Mouse (Mus musculus): ENCODE measurements around the gene Kars. TPM values are rescaled to one million over a fixed set of nuclear protein-coding genes. Genes with fewer than 3 reads are reported as not detected.

Kars gene
- total RNA-seq, 4 experiments from 2014 or later = 106 to 113 (median 110) TPM

DNA sequence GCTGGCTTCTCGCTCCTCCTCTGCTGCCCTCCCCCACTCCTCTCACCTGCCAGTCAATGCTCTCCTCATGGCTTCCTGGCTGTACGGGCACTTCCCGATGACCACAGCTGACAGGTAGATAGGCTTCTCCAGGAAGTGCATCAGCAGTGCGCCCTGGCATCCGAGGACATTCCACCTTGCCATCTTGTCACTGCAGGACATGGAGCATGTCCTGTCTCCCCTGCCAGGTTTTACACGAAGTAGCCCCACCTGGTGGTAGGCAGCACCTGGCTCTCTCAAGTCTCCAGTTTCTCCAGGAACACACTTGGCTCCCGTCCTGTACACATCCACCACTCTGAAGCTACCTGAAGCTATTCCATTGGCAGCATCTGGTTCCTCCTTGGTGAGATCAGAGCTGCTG lies 29.0 kb downstream of the Kars start:
- no peak for DNase-seq (ENCODE audit: low spot score)

DNA sequence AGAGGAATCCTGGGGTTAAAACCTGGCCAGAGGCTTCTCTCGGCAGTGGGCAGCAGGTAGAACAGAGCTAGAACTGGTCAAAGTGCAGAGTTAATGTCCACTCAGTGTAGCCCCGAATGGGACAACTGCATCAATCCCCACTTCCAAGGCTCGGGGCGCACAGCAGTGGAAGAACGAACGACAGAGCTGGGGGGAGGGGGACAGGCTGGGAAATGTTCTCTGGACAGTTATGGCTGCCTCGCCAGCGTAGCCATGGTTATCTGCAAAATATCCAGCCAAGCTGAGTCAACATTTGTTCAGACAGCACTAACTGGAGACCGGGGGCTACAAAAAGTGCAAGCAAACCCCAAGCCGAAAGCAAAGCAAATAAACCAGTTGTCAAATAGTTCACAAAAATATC lies 33.0 kb downstream of the Kars start:
- DNase-seq (ENCODE audit: low spot score) = no peak

DNA sequence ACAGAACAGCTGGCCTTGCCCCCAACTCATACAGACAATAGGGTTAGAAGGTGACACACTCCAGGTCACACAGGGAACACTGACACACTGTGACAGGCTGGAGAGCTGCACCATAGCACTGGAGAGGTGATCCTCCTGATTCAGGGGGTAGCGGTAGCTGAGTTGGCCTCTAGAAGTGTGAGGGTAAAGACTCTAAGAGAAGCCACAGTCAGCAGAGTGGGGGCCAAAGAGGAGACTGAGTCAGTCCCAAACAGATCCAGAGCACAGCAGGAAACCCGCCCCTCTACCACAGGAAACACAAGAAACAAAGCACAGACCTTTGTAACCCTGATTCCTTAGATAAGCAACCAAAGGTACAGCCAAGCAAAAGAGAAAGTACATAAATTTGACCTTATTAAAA lies 34.8 kb downstream of the Kars start:
- DNase-seq (ENCODE audit: low spot score) = no peak

DNA sequence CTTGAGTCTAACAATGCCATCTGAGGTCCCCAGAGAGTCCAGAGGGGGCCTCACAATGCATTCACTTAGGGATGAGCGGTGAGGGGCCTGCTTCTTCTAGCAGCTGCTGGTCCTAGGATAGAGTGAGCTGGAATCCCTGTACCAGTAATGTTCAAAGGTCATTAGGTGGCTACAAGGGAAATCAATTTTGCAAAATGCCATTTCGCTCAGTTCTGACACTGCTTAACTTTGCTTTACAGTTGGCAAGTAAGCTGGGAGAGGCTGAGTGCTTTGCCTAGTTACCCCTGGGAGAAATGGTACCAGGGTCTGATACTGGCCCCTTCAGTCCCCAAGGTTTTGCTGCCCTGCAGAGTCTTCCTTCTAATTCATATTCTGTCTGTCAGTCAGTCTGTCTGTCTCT lies 35.4 kb downstream of the Kars start:
- no peak for DNase-seq (ENCODE audit: low spot score)

DNA sequence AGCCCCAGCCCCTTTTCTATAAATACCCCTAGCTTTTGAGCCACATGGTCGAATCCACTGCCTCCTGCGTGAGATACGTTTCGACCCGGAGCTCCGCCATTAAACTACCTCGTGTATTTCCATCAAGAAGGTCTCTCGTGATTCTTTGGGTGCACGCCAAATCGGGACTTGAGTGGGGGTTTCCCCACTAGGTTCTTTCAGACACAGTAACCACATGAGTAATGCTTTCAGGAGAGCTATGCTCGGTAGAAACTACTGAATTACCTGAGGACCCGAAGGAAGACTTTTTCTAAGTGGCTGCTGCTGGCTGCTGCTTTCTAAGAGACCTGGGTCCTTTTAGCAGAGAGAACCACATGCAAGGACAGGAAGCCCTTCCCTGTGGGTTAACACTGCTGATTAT lies 37.0 kb downstream of the Kars start:
- DNase-seq (ENCODE audit: low spot score) = no peak

DNA sequence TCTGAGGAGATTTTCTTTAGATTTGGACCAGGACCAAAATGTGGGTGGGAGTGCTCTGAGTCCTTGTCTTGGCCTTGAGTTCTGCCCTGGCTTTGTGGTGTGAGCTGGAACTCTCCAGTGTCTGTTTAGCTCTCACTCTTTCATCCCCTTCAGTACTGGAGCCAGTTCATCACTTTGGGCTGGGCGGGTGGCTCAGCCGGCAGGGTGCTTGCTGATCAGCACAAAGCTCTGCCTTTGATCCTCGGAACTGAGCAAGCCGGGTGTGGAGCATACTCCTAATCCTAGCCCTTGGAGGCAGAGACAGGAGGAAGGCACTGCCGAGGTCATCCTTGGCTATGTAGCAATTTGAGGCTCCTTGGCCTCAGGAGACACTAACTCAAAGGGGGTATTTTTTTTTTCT lies 42.1 kb downstream of the Kars start:
- no peak for DNase-seq (ENCODE audit: low spot score)

DNA sequence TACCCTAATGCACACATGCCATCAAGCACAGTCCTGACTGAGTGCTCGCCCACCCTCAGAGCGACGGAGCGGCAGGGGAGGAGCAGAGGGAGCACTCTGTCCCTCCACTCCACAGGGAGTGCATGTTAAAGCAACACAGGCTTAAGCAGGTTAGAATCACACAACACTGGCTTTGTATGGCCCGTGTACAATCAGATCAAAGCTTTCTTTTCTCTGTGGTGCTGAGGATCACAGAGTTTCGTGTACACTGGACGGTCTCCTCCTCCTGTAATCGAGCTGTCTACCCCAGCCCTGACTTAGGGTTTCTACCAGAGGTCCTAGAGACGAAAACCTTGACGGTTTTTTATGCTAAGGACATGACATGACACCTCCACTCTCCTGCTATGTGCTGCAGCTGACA lies 42.6 kb downstream of the Kars start:
- DNase-seq (ENCODE audit: low spot score) = no peak

DNA sequence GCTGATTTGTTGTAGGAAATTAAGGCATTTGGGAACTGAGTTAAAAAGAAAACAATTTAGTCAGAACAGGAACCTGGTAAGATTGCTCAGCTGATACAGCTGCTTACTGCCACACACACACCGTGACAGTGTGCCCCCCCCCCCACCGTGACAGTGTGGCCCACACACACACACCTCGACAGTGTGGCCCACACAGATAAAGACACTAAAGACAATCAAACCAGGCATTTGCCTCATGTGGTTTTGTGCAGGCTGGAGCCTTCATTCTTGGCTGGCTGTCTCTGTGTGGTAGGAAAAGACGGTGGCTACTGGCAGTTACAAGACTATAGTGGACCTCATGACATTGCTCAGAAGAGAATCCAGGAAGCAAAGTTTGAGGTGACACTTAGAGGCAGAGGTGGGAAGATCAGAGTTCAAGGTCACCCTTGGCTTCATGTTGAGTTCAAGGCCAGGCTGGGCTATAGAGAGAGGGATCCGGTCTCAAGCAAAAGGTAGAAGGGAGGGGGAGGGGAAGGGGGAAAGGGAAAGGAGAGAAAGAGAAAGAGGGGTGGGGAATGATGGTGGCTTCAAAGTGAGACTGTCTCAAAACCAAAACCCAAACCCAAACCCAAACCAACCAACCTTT lies 43.8 kb downstream of the Kars start:
- DNase-seq (ENCODE audit: low spot score) = no peak

DNA sequence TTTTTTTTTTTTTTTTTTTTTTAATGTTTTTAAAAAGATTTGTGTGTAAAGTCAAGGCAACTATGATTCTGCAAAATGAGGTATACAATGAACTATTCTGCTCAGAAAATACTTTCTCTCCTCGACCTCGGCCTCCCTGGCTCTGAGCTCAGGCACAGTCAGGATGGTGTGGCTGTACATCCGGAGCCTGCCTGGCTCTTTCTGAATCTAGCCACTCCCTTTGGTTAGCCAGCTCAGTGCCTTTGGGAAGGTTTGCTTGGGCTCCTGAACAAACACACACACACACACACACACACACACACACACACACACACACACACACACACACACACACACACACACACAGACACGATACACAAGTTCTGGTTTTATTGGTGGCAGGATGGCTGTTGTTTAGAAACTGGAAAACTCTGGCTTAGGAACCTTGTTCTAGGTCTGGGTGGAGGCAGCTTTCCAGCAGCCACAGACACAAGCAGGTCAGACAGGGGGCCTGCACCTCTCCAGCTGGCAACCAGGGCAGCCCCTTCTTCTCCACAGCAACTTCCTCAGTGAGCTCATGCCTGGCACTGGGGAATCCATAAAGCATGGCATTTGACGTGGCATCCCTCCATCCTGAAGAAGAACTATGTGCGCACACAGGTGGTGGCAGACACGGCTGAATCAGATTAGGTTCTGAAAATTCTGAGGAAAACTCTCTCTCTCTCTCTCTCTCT lies 46.1 kb downstream of the Kars start:
- DNase-seq (ENCODE audit: low spot score) = no peak

DNA sequence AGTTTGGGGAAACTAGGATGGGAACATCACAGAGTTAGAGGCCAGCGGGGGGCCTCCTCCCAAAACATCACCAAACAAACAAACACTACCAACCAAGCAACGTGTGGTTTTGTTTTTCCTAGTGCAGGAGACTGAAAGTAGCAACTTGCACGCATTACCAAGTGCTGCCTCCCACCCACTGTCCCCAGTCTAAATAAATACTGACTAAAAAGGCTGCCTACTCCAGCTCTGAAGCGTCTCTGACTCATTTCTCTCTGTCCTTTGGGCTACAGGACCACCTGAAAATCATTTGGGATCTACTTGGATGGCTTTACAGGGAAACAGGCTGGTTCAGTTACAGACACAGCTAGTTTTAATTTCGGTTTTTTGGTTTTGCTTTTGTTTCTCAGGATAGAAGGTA lies 46.8 kb downstream of the Kars start:
- no peak for DNase-seq (ENCODE audit: low spot score)

DNA sequence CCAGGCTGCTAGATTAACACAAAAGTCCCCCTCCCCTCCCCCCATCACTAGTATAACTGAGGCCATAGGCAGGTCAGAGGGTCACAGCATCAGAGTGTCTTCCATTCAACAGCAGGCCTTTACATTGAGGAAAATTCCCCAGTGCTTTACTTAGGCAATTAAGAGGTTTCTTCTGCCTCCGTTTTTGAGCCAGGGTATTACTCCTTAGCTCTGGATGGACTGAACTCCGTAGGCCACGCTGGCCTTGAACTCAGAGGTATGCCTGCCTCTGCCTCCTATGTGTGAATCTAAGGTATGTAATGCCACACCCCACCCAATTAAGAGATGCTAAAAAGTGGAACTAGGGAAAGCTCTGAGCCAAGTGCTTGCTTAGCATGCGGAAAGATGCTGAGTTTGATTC lies 47.6 kb downstream of the Kars start:
- DNase-seq (ENCODE audit: low spot score) = no peak

DNA sequence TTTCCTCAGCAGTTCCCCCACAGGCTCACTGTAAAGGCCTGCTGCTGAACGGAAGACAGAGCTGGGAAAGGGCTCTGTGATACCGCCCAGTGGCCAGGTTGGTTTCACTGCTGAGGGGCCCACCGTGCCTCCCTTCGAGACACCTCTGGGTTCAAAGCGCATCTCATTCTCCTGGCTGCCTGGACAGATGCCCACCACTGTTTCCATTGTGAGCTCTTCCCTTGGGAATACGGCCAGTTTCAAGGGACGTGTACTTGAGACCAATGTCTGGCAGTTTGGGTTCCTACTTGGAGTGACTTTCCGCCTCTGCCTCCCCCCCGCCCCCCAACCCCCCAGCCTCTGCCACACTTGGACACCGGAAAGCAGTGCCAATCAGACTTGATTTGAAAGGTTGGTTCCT lies 48.0 kb downstream of the Kars start:
- no peak for DNase-seq (ENCODE audit: low spot score)

DNA sequence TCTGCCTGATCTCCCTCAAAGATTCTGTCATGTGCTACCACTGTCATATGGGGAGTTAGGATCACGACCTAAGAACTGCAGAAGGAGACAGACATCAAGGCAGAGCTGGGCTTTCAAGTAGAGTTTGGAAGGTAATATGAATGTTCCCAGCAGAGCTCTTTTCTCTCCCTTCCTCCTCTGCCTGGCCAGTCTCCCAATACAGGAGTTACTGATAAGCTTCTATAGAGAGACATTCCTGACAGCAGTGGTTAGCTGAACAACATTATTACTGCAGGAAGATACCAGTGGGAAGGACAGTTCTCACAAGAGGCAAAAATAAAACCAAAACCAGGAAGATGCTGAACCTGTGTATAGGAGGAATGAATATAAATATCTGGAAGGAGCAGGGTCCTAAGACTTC lies 48.5 kb downstream of the Kars start:
- DNase-seq (ENCODE audit: low spot score) = no peak

DNA sequence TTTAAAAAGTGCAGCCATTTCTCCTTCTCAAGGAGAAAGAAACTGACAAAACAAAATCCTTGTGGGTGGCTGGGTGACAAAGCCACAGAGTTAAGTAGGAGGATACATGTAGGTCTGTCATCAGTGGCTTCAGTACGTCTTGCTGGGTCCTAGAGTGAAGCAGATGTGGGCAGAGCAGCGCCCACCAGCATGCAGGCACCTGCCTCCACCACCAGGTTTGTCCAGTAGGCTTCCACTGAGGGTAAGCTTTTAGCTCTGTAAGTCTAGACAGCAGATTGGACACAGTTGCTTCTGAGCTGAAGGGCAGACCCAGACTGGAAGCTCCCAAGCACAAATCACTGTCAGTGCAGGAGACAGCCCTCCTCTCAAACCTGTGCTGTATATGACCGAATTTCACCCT lies 49.8 kb downstream of the Kars start:
- no peak for DNase-seq (ENCODE audit: low spot score)

DNA sequence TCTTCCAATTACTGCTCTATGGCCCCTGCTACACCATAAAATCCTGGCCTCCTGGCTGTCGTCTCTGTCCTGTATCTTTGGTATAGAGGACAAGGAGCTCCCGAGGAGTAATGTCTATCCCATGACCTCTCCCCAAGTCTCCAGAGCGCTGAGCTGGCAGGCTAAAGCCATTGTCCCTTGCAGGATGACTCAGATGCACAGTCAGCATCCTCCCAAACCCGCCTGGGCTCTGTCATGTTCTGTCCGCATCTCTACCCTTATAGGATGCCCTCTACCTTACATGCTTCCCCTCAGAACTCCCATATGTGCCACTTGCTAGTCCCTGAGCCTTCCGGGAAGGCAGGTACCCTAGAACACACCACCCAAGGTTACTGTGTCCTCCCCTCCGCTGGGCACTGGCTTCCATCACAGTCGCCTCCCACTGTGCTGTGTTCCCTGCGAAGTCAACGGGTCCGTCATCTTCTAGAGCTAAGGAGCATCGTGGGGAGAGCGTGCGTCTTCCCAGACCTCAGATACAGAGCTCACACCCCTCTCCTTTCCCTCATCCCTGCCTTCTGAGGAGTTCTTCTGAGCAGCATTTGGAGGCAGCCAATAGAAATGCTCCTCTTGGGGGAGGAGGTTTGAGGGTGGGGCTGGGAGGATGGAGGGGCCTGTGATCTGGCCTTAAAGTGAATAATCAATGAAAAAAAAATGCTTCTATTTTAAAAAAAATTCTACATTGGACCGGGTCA lies 50.4 kb downstream of the Kars start:
- DNase-seq (ENCODE audit: low spot score) = no peak

DNA sequence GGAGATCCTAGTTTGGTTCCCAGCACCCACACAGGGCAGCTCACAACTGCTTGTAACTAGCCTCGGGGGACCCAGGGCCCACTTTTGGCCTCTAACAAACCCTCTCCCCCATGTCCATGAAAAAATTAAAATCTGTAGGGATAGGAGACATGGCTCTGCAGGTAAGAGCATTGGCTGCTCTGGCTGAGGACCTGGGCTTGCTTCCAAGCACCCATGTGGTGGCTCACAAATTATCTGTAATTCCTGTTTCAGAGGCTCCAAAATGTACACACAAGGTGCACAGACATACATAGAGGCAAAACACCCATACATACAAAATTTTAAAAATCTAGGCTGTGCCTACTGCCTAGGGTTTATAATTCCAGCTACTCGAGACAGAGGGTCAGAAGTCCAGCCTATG lies 53.9 kb downstream of the Kars start:
- DNase-seq (ENCODE audit: low spot score) = no peak

DNA sequence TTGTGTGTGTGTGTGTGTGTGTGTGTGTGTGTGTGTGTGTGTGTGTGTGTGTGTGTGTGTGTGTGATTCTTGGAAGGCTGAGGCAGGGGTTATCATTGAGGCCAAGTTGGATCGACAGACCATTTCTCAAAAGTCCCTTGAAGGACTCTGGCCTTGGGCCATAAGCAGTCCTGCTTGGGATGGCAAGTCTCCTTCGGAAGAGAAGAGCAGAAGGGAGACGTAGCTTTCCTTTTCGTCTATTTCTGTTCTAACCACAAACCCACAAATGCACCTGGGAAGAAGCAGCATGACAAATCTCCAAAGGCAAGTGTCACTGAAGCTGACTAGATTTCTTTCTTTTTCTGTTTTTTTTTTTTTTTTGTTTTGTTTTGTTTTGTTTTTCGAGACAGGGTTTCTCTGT lies 55.2 kb downstream of the Kars start:
- no peak for DNase-seq (ENCODE audit: low spot score)

DNA sequence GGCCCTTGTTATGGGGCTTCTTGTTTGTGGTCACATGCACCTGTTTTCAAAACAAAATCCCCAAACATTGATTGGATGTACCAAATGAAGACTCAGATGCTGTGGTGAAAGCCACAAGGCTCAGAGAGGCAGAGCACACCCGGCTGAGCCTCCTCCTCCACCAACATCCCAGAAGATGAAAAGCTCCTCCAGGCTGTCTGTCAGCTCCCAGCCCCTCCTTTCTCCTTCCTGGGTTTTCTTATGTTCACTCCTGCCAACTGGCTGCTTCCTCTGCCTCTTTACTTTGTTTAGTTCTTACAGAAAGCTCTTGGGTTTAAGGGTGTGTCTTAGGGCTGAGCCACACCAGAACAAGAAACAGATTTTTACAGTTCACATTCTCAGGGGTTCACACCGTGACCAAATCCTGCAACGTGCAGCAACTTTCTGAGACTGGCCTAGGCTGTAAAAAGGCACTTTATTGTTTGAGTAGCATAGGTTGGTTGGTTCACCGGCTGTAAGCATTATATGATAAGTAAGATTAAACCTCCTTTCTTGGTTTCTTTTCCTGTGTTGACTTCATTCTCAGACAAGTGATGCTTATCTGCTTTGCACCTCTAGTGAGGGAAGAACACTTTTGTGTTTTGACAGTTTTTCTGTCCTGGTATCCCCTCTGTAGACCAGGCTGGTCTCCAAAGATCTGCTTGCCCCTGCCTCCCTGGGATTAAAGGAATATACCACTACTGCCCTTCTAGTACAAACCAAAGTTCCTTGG lies 56.1 kb downstream of the Kars start:
- no peak for DNase-seq (ENCODE audit: low spot score)

DNA sequence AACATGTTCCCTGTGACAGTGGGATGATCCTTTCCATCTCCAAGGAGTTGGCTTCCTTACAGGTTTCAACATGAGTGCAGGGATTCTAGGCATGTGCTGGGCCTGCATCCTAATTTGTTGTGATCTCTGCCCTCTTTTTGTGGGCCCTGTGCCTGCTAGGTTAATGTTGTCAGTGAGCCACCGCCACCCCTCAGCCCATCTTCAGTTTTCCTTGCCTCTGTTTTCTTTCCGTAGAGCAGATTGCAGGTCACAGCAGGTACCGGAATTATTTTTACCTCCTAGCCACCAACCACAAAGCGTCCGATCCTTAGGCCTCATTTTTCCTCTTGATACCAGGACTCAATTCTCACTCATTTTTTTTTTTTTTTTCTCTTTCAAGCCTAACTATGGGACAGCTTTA lies 59.2 kb downstream of the Kars start:
- no peak for DNase-seq (ENCODE audit: low spot score)

DNA sequence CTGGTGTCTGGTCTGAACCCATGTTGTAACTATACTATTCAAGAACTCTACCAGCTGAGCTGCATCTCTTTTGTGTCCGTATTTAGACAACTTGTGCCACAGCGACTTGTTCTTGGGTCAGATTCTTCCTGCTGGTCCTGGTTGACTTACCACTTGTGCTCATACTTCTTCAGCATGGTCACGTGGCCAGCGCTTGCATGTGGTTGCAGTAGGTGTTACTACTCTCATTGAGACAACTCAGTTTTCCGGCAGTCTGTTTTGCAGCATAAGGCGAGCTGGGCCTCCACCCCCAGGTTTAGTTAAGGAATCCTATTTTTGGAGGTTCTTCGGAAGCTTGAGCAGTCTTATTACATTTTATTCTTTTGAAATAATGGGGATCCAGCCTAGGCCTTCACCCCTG lies 59.8 kb downstream of the Kars start:
- DNase-seq (ENCODE audit: low spot score) = no peak

DNA sequence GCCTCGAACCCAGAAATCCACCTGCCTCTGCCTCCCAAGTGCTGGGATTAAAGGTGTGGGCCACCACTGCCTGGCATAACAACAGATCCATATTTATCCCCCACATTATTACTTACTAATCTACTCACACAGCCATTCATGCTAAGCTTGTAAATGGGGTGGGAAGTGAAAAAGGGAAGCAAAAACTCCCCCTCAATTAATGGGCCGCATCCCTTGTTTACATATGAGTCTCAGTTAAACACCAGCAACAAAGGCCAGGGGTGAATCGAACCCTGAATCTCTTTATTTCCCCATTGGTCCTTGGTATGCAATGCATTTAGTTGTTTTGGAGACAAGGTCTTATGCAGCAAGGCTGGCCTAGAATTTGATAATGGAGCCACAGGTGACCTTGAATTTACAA lies 60.3 kb downstream of the Kars start:
- no peak for DNase-seq (ENCODE audit: low spot score)

DNA sequence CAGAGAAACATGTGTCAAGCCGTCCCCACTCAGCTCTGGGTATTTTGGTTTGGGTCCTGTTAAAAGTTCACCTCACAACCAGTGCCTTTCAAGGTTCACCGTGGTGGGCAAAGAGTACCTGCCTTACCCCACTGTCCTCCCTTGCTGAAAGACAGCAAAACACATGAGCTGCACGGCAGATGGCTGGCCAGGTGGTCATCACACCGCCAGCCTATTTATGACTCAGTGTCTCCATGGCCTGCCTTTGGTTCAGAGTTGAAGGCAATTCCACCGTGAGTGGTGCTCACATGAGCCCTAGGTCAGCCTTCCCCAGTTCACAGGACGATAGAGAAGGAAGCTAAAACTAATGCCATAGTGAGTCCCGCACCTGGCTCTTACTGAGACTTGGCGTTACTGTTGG lies 63.2 kb downstream of the Kars start:
- DNase-seq (ENCODE audit: low spot score) = no peak

DNA sequence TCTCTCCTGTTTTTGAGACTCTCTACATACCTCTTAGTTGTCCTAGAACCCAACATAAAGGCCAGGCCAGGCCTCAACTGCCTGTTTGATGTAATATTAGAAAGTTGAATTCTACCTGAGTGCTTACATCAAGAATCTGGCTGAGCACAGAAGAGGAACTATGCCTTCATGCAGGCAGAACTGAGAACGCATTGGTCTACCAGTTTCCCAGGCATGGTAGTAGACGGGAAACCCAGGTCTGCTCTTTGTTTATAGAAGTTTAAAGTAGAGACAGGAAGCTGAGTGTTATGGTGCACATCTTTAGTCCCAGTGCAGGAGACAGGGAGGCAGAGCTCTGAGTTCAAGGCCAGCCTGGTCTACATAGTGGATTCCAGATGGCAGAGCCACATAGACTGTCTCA lies 64.0 kb downstream of the Kars start:
- no peak for DNase-seq (ENCODE audit: low spot score)

Data from heart, adult 8-10 months (tissue).